Mouse (Mus musculus) erythroblast, embryonic 14.5 days (primary cell): ENCODE measurements around the gene Fam117a.

ENCODE experiments used
- GATA1 ChIP-seq: IDR thresholded peaks from 2 replicates; pipeline ENCODE4 v1.6.1; 2012; ENCODE audit warnings: low read length, inconsistent platforms, mixed read lengths
- TAL1 ChIP-seq: IDR thresholded peaks from 3 replicates; pipeline ENCODE4 v1.6.1; 2012; ENCODE audit warnings: low read length, inconsistent platforms, mixed read lengths

GRCm38 (mm10) chr11:95391743-95392142 lies 54.9 kb downstream of the Fam117a start:
- TF ChIP-seq TAL1 (no peak), GATA1 (no peak)
